Mouse (Mus musculus) layer of hippocampus, postnatal 25 days (tissue): ENCODE data around the gene Gabra4. TPM values are rescaled to one million over a fixed set of nuclear protein-coding genes. Genes with fewer than 3 reads are reported as not detected.
"Not testable (repeated sequence)": the region's sequence is repeated elsewhere in the genome, so short reads cannot be mapped to it uniquely, and the experiment has no call there.

ENCODE experiments used
- DNase-seq, 2 experiments: peaks; one replicate each; pipeline ENCODE4 v3.0.0; 2022; ENCODE audit warnings: mixed read lengths in 2 of 2, low spot score in 1 of 2; ENCODE audit errors: extremely low spot score in 1 of 2
- total RNA-seq, 2 experiments: library from RNA; stranded (reverse); gene quantifications; 2 replicates each; pipeline ENCODE4 v1.2.3; 2021

The Gabra4 gene
- total RNA-seq, 2 experiments from 2014 or later: 74.8 to 80.1 TPM

- no peak for DNase-seq
These were observed 112.6 kb downstream of the Gabra4 start for GRCm38 (mm10) chr5:71545554-71545953.

- DNase-seq: not testable (repeated sequence)
These were observed 132.6 kb downstream of the Gabra4 start for GRCm38 (mm10) chr5:71525486-71525885.

Other genes starting within 250 kb of the Gabra4 start
- not detected for gene Cox7b2, start 110.1 kb downstream of the Gabra4 start, total RNA-seq
- gene Gabrb1, start 195 bp downstream of the Gabra4 start, total RNA-seq: 100 to 1,000 TPM; 123 to 132 TPM